Mouse (Mus musculus) right cerebral cortex, postnatal 36 days (tissue): Measurements from ENCODE around the gene Gm10053.
"Not testable (repeated sequence)": the region's sequence is repeated elsewhere in the genome, so short reads cannot be mapped to it uniquely, and the experiment has no call there.

Experiments used
- DNase-seq, 2 experiments: peaks; one replicate each; pipeline ENCODE4 v3.0.0; 2022; ENCODE audit warnings: low spot score in 2 of 2, mixed read lengths in 1 of 2

Gene Gm10053

GRCm38 (mm10) chr19:24875129-24875870 is at the start of gene Gm10053:
Gene Gm10053, plus strand, starts transcription at chr19:24875686.
- not testable (repeated sequence) for DNase-seq

GRCm38 (mm10) chr19:24842080-24842479 is 33.4 kb upstream of the Gm10053 start:
- no peak for DNase-seq

- DNase-seq = no peak
Measured at GRCm38 (mm10) chr19:24845007-24845546, 30.4 kb upstream of the Gm10053 start.

- no peak for DNase-seq
Measured at GRCm38 (mm10) chr19:24848345-24848744, 27.1 kb upstream of the Gm10053 start.

DNA sequence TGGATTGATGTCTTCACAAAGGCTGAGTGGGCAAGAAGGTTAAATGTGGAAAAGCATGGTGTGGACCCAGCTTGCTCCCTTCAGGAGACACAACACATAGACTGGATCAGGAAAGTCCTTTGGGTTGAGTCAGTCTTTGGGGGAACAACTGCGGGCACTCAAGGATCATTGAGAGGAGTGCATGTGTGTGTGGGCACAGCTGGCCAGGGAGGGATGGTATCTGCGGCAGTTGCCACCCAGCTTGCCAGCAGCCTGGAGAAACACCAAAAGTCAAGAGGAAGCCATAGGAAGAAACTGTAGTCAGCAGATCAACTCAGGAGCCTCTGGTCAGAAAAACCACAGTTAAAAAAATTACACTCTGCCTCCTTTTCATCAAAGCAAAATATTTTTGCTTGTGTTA is 26.6 kb upstream of the Gm10053 start:
- DNase-seq = no peak

DNA sequence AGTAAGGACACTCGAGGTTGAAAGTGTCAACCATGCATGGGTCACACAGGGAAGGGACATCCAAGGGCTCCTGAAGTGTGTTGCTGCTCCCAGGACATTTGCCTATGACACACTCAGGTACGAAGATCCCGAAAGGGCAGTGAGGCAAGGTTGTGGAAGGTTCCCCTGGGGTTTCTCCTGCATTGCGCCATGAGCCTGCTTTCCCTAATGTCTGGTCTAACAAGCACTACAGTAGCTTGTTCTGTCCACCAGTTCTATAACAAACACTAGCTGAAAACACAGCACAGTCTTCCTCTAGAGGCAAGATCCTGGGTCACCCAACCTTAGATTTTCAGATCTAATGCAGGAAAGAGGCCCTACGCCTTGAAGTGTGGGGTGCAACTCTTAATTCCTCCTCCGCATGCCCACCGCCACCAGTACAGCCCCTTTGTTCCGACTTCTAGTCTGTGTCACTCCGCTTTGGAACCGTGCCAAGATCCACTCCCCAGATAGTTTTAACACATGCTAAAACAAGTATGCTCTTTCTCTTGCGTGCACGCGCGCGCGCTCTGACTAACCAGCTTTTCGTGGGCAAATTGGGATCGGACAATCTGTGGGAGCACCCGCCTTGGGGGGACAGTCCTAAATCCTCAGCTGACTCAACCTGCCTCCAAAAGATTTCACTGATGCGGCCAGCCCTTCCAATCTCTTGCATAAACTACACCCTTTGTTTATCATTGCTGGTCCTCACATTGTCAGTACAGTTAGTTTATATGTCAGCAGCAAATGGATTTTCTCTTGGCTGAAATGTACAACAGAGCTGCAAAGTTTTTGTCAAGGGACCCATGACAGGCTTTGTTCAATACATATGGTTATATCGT is 23.8 kb upstream of the Gm10053 start:
- no peak for DNase-seq

DNA sequence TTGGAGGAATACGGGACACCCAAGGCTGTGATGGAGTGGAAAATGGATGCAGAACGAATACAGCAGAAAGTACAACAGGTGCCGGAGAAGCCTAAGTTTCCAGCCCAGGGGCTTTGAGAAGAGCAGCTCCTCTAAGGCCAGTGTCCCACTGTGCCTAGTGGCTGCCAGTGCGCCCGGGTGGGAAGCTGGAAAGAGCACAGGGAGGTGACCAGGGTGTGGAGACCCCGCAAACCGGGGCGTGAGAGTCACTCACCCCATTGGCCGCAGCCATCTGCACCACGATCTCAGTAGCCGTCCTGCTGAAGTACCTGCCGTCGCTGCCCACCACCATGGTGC is 14.2 kb upstream of the Gm10053 start:
- no peak for DNase-seq

DNA sequence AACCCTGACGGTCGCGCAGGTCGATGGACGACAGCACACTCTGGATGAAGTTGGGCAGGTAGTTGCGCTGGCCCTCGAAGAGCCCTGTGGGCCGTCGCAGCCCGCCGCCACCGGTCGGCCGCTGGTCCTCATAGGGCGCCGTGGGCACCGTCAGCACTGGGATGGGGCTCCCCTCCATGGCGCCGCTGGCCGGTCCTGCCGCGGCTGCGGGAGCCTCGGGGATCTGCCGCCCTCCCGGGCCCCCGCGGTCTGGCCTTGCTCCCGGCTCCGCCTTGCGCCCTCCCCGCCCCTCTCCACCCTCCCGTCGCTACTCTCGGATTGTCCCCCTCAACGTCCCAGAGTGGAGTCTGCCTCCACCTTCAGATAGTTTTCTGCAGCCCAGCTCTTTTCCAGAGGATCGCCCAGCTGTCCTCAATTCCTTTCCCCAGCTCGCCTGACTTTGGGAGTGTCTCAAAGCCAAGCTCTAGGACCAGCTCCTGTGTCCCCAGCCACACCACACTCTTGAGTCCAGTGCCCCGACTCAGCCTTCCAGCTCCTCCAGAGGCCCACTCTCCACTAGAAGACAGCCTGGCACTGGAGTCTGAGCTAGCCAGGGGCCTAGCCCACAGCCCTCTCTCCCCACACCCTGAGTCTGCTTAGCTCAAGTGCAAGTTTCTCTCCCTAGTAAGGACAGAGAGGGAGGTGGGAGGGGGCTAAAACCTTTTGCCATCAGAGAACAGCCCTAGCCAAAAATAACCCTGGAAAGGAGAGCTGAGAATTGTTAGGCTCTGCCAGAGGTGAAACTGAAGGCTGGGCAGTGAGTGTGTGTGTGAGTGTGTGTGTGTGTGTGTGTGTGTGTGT is 13.7 kb upstream of the Gm10053 start, which contains the start of gene Pgm5:
Gene Pgm5, minus strand, starts transcription at position 244 of the 840 bp plus-strand sequence.
- no peak for DNase-seq

- no peak for DNase-seq
Measured at GRCm38 (mm10) chr19:24865436-24865835, 10.1 kb upstream of the Gm10053 start.

DNA sequence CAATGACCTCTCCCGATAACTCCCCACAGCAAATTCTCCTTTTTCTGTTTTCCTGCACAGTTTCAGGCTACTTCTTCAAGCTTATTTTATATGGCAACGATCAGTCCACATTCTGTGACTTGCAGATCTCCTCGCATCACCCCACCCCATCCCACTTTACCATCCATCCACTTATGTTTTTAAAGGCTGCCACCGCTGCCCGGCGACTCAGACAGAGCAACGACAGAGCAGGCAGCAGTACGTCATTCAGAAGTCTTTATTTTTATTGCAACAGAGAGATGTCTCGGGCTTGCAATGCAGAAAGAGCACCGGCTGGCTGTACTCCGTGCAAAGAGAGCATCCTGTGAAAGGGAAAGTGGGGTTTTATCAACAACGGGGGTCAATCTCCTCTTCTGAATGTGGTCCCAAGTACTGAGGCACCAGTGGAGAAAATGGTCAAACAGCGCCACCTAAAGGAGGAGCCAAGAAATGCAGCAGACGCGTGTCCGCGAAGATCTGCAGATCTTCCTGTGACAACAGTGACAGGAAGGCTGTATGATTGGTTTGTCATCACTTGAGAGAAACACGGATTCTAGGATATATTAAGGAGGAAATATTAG is 4.3 kb upstream of the Gm10053 start:
- DNase-seq = peak; percentile 32 to 48

- DNase-seq = no peak
Measured at GRCm38 (mm10) chr19:24873873-24874272, 1.6 kb upstream of the Gm10053 start.

DNA sequence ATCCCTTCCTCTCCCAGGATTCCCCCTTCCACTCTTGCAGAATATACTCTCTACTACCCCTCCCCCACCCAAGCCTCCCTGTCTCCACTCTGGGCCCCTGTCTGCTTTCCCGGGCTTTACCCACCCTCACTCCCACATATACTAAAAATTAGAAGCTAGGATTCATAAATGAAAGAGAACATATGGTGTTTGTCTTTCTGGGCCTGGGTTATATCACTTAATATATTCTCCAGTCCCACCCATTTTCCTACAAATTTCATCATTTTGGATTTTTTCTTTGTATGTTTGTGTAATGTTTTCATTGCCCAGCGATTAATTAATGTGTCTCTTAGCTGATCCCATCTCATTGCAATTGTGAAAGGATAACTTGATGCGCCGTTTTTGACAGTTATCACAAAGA is 5.8 kb downstream of the Gm10053 start:
- no peak for DNase-seq

GRCm38 (mm10) chr19:24885504-24885903 is 10.0 kb downstream of the Gm10053 start:
- peak in 1 of 2 experiments; percentile 28 for DNase-seq

- DNase-seq = no peak
Measured at GRCm38 (mm10) chr19:24886888-24887287, 11.4 kb downstream of the Gm10053 start.

DNA sequence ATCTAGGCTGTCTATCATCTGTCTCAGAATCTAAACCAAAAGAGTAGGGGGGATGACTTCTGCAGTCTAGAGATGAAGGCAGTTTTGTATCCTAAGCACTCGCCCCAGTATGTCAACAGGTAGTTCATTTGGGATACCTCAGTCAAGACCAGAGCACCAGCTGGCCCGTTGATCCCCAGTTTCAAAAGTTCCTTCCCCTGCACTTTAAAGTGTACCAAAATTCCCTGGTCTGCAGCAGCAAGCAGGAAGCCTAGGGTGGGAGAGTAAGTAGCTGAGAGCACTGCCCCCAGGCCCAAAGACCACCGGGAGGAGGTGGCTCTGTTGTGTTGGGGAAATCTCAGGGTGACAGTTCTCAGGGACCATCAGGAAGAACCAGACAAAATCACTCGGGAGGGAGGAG is 21.1 kb downstream of the Gm10053 start:
- no peak for DNase-seq

DNA sequence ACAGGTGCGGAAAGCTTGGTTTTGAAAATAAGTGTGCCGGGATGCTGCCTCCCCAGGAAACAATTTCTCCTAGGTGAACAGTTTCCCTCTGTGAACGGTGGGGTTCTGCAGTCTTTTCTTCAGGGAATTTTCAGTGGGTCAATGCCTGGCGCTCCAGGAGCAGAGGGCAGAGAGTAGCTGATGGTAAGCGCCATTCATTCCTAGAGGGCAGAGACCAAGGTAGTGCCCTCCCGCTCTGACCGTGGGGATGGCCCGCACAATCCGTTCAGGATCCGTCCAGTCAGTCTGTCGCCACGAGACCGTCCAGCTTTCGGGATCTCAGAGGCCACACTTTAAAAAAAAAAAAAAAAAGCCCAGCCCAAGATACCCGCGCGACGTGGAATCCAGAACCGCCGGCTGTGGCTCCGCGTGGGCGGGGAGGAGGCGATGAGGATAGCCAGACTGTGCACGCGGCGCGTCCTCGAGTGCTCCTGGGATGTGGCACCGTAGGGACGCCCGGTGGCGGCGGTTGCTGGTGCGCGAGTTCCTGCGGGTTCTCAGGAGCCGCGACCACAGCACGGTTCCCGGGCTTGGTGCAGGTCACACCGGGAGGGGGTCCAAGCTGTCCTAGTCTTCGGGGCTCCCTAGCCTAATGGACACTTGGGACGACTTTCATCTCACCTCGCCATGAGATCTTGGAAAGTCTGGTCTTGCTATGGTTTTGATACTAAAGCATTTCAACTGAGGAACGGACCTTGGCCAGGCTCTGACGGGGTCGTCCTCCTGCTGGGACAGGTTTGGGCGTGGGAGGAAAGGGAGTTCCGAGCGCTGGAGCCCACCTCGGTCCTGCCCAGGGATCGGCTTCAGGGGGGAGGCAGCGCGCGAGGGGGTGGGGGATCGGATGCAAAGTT is 21.8 kb downstream of the Gm10053 start:
- DNase-seq = no peak

DNA sequence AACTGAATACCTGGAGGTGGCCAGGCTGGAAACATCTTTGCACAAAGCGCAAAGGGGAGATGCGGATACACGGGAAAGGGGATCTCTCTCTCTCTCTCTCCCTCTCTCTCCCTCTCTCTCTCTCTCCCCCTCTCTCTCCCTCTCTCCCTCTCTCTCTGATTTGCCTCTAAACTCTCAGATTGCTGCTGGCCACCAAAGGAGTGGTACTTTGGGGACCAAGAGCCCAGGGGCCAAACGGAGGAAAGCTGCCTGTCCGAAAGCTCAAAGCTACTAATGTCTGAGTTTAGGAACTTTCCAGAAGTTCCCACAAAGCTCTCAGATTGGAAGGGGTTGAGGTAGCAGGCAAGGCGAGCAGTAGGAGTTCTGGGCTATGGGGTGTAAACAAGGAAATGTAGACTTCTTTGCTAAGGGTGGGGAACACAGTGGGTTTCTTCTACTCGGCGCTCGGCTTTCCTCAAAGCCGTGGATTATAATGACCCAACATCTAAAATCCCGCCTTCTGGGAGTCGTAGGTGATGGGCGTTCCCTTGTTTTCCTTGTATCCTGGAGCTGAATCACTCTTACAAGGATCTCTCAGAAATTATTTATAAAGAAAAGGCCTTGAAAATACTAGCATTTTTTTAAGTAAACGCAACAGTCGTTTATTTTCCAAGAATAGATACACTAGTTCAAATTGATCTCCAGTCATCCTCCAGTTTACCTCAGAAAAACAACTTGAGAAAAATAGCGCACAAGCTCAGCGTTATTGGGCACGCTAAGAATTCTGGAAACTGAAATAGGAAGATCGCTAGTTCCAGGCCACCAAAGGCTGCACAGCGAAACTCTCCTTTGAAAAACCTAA is 22.6 kb downstream of the Gm10053 start:
- DNase-seq = no peak

- no peak for DNase-seq
Measured at GRCm38 (mm10) chr19:24898737-24899577, 23.5 kb downstream of the Gm10053 start.
